Mouse (Mus musculus) left cerebral cortex, adult 2 months (tissue): ENCODE data around the gene Klf16. TPM values are rescaled to one million over a fixed set of nuclear protein-coding genes. Genes with fewer than 3 reads are reported as not detected.

Experiments
- DNase-seq, 2 experiments: peaks; one replicate each; pipeline ENCODE4 v3.0.0; 2021 to 2022; ENCODE audit warnings: low spot score in 2 of 2, mixed read lengths in 1 of 2; ENCODE audit errors: extremely low spot score in 1 of 2
- H3K27ac ChIP-seq: fragments of 200-600 bp; 2 replicates; pipeline ENCODE4 v1.8.1; 2022
- H3K4me3 ChIP-seq: fragments of 200-600 bp; 2 replicates; pipeline ENCODE4 v1.8.1; 2022
- CTCF ChIP-seq: fragments of 200-600 bp; IDR thresholded peaks from 2 replicates; pipeline ENCODE4 v1.8.1; 2022; ENCODE audit warnings: antibody characterized with exemption, mild to moderate bottlenecking, moderate library complexity
- intact Hi-C: fragments of 180-260 bp; cut with DNase I; formaldehyde crosslinking; loops from one replicate; pipeline ENCODE4 v1.15.1; 2025
- total RNA-seq, 2 experiments: library from RNA; stranded (reverse); gene quantifications; 2 replicates each; pipeline ENCODE4 v1.2.3; 2021

Gene Klf16
- total RNA-seq, 2 experiments from 2014 or later: 48.2 to 59.7 TPM

GRCm38 (mm10) chr10:80604988-80605387, 27.9 kb upstream of the Klf16 start:
- H3K27ac ChIP-seq: no peak overlapping the region
- no peak overlapping the region for H3K4me3 ChIP-seq
- TF ChIP-seq CTCF: no peak
- no peak for DNase-seq
- intact Hi-C loops: no loop called here

GRCm38 (mm10) chr10:80604001-80604509, 26.9 kb upstream of the Klf16 start:
- DNase-seq: no peak
- Histone ChIP-seq H3K4me3 (peak overlapping the region; percentile 95), H3K27ac (peak overlapping the region; percentile 97)
- intact Hi-C loops: no loop called here
- no peak for TF ChIP-seq CTCF

GRCm38 (mm10) chr10:80603364-80603763, 26.2 kb upstream of the Klf16 start:
- intact Hi-C loops: loop anchor here (1.0 kb wide), 1 partner anchor 19 kb away; the partner anchor contains the start of gene Csnk1g2
- no peak for DNase-seq
- peak overlapping the region; percentile 95 for H3K4me3 ChIP-seq
- TF ChIP-seq CTCF: no peak
- peak overlapping the region; percentile 97 for H3K27ac ChIP-seq

GRCm38 (mm10) chr10:80602698-80603325, 25.7 kb upstream of the Klf16 start, which contains the start of the genes Scamp4 and Adat3:
Gene Scamp4 (plus strand): TSS chr10:80602872.
Gene Adat3 (plus strand): TSS chr10:80602880.
- Histone ChIP-seq H3K4me3 (peak within 1 kb of the TSS; percentile 95), H3K27ac (peak within 1 kb of the TSS; percentile 97)
- no peak for TF ChIP-seq CTCF
- intact Hi-C loops: loop anchor here (1.0 kb wide), 1 partner anchor 19 kb away; the partner anchor contains the start of gene Csnk1g2
- DNase-seq: peak; percentile 94 to 96

GRCm38 (mm10) chr10:80596318-80596717, 19.2 kb upstream of the Klf16 start:
- DNase-seq: no peak
- no peak for TF ChIP-seq CTCF
- Histone ChIP-seq H3K4me3 (no peak overlapping the region), H3K27ac (no peak overlapping the region)
- intact Hi-C loops: no loop called here

GRCm38 (mm10) chr10:80589879-80590854, 13.0 kb upstream of the Klf16 start, which contains the start of gene Abhd17a:
Gene Abhd17a (minus strand): TSS chr10:80590341.
- H3K27ac ChIP-seq: peak within 1 kb of the TSS; percentile 85
- peak; percentile 91 to 92 for DNase-seq
- intact Hi-C loops: no loop called here
- H3K4me3 ChIP-seq: peak within 1 kb of the TSS; percentile 86
- no peak for TF ChIP-seq CTCF

- H3K27ac ChIP-seq: peak overlapping the region; percentile 85
- no peak for TF ChIP-seq CTCF
- DNase-seq: no peak
- H3K4me3 ChIP-seq: peak overlapping the region; percentile 86
- intact Hi-C loops: no loop called here
Observed at GRCm38 (mm10) chr10:80589127-80589878, 12.2 kb upstream of the Klf16 start.

- TF ChIP-seq CTCF: no peak
- no peak for DNase-seq
- intact Hi-C loops: no loop called here
- peak overlapping the region; percentile 81 for H3K27ac ChIP-seq
- peak overlapping the region; percentile 32 for H3K4me3 ChIP-seq
Observed at GRCm38 (mm10) chr10:80587305-80587657, 10.2 kb upstream of the Klf16 start.

- H3K4me3 ChIP-seq: peak overlapping the region; percentile 32
- DNase-seq: no peak
- no peak for TF ChIP-seq CTCF
- peak overlapping the region; percentile 81 for H3K27ac ChIP-seq
- intact Hi-C loops: no loop called here
Observed at GRCm38 (mm10) chr10:80586407-80587304, 9.5 kb upstream of the Klf16 start.

GRCm38 (mm10) chr10:80585581-80585980, 8.5 kb upstream of the Klf16 start:
- H3K27ac ChIP-seq: peak overlapping the region; percentile 81; the same call in 1 of the 2 replicates
- DNase-seq: no peak
- intact Hi-C loops: no loop called here
- no peak for TF ChIP-seq CTCF
- H3K4me3 ChIP-seq: no peak overlapping the region
